Mouse (Mus musculus) cerebellum, adult 2 months (tissue): ENCODE measurements around the gene 1500009C09Rik. TPM values are rescaled to one million over a fixed set of nuclear protein-coding genes. Genes with fewer than 3 reads are reported as not detected.

Experiments used
- DNase-seq, 2 experiments: peaks; one replicate each; pipeline ENCODE4 v3.0.0; 2021
- H3K27ac ChIP-seq: fragments of 200-500 bp; 2 replicates; pipeline ENCODE4 v1.5.1; 2012; ENCODE audit warnings: low read length, control low read depth, inconsistent platforms; ENCODE audit not compliant: insufficient read depth
- H3K27me3 ChIP-seq: fragments of 200-500 bp; 2 replicates; pipeline ENCODE4 v1.6.1; 2012; ENCODE audit warnings: inconsistent platforms, mild to moderate bottlenecking, low read length, moderate library complexity; ENCODE audit not compliant: control insufficient read depth, insufficient read depth
- H3K4me1 ChIP-seq: fragments of 200-500 bp; 2 replicates; pipeline ENCODE4 v1.6.1; 2011; ENCODE audit warnings: low read length; ENCODE audit not compliant: control insufficient read depth, insufficient read depth
- H3K4me3 ChIP-seq: fragments of 200-500 bp; replicated peaks from 2 replicates; pipeline ENCODE3; 2011; ENCODE audit warnings: mild to moderate bottlenecking, low read depth, low read length, control low read depth; ENCODE audit not compliant: insufficient read depth
- CTCF ChIP-seq: fragments of 200-500 bp; IDR thresholded peaks from 2 replicates; pipeline ENCODE4 v1.5.1; 2011; ENCODE audit warnings: low read depth, mild to moderate bottlenecking, control low read depth, low read length, moderate library complexity, borderline replicate concordance; ENCODE audit not compliant: insufficient read depth
- POLR2A ChIP-seq: fragments of 200-500 bp; IDR thresholded peaks from 2 replicates; pipeline ENCODE4 v1.6.1; 2011; ENCODE audit warnings: low read length, control low read depth, borderline replicate concordance; ENCODE audit not compliant: insufficient read depth
- WGBS: fragments of 180-500 bp; shearing (Covaris S2); methylation state at CpG from one replicate; pipeline ENCODE4 v1.1.7; 2018; 5-methylcytosine and 5-hydroxymethylcytosine counted together
- polyA plus RNA-seq: library from polyadenylated mRNA; depleted of rRNA; stranded (reverse); fragments of >200 nt; gene quantifications from 2 replicates; pipeline ENCODE4 v1.2.3, GENCODE M21; 2012

The 1500009C09Rik gene
- polyA plus RNA-seq, 1 experiment = 218 TPM

DNA sequence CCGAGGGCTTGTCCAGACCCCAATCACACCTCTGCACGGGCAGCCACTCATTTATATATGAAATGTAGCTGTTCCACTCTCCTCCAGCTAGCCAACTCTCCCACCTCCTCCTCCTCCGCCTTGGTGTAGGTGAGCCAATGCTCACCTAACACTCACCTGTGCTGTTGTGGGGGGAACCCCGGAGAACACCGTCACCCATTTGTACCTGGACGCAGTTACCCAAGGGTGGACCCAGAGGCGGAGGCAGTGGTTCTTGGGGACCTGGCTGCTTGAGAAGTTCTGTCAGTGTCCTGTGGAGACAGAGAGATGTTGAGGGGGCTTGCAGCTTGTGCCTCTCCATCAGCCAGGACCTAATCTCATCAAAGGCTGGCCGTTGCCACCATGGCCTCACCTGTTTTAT lies 43.9 kb upstream of the 1500009C09Rik start:
- no peak overlapping the region for H3K27ac ChIP-seq
- WGBS = 76% methylated on average over 8 of the region's 8 CpGs
- DNase-seq = no peak
- H3K27me3 ChIP-seq = no peaks in the 10 kb centered on the region
- H3K4me3 ChIP-seq = no peak overlapping the region
- H3K4me1 ChIP-seq = peaks cover 63% of the 10 kb centered on the region
- TF ChIP-seq CTCF (no peak), POLR2A (no peak)

DNA sequence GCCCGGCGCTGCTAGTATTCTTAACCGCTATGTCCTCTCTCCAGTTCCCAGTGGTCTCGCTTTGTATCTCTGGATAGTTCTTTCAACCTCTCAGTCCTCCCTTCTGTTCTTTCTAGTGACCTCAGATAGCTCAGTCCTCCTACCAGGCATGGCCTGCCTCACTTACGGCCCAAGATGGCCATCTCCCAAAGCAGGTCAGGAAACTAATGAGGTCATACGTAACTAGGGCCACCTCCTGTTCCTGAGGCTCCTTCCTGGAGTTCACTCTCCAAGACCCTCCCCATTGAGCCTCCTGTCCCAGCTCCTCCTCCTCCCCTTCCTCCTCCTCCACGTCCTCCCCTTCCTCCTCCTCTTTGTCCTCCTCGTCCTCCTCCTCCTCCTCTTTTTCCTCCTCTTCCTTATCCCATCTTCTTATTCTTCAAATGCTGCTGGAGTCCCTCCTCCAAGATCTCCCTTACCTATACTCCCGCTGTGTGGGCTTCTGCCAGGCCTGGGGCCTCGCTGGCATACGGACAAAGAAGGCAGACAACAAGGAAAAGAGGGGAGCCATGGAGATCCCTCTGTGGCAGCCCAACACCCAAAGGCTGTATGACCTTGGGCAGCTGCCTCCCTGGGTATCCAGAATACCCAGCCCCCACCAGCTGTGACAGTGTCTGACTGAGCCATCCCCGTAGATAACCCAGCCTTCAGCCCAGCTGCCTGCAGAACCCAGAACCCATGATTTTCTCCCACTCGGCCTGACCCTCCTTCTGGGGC lies 42.7 kb upstream of the 1500009C09Rik start:
- H3K27ac ChIP-seq = peak overlapping the region; percentile 61
- no peaks in the 10 kb centered on the region for H3K27me3 ChIP-seq
- DNase-seq = peak; percentile 62
- WGBS = 43% methylated on average over 13 of the region's 13 CpGs
- H3K4me3 ChIP-seq = peak overlapping the region; percentile 92
- H3K4me1 ChIP-seq = peaks cover 51% of the 10 kb centered on the region
- TF ChIP-seq CTCF = no peak
- TF ChIP-seq POLR2A = no peak

DNA sequence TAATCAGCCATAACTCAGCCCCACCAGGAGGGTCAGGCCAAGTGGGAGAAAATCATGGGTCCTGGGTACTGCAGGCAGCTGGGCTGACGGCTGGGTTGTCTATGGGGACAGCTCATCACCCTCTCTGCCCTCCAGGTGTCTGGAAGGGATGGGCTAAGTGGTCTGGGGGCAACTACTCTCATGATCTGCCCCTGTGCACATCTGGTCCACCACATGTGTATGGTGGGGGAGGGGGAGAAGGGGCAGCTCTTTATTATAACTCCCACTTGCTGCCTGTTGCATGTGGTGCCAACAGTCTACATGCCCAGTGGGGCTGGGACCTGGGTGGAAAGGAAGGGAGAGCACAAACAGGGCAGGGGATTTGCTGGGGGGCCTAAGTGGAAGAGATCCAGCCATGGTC lies 41.4 kb upstream of the 1500009C09Rik start:
- 37% methylated on average over 1 of the region's 1 CpGs for WGBS
- peak in 1 of 2 experiments; percentile 41 for DNase-seq
- peak overlapping the region; percentile 92 for H3K4me3 ChIP-seq
- H3K4me1 ChIP-seq = peaks cover 51% of the 10 kb centered on the region
- no peak for TF ChIP-seq POLR2A
- TF ChIP-seq CTCF = no peak
- H3K27ac ChIP-seq = 0 out of 2 replicates have a peak overlapping the region, but pooled peaks have one; percentile 8
- no peaks in the 10 kb centered on the region for H3K27me3 ChIP-seq

DNA sequence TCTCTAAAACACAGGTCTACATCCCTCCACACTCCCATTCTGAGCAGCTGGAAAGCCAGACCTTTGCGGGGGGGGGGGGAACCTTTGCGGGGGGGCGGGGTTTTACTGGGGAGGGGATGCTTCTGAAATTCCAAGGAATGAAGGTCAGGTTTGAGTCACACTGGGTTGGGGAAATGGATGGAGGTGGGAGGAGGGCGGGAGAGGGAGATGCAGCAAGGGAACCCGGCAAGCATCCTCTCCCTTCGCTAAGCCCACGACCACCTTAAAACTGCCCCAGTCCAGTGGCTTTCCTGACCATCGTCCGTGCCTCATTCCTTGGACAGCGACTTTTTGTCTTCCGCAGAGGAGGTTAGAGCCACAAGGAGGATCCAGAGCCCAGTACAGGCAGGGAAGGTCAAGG lies 40.9 kb upstream of the 1500009C09Rik start:
- Histone ChIP-seq H3K27ac (peak overlapping the region; percentile 89), H3K4me3 (peak overlapping the region; percentile 92), H3K4me1 (peaks cover 51% of the 10 kb centered on the region), H3K27me3 (no peaks in the 10 kb centered on the region)
- TF ChIP-seq CTCF (no peak), POLR2A (no peak)
- WGBS = 4% methylated on average over 11 of the region's 11 CpGs
- no peak for DNase-seq

DNA sequence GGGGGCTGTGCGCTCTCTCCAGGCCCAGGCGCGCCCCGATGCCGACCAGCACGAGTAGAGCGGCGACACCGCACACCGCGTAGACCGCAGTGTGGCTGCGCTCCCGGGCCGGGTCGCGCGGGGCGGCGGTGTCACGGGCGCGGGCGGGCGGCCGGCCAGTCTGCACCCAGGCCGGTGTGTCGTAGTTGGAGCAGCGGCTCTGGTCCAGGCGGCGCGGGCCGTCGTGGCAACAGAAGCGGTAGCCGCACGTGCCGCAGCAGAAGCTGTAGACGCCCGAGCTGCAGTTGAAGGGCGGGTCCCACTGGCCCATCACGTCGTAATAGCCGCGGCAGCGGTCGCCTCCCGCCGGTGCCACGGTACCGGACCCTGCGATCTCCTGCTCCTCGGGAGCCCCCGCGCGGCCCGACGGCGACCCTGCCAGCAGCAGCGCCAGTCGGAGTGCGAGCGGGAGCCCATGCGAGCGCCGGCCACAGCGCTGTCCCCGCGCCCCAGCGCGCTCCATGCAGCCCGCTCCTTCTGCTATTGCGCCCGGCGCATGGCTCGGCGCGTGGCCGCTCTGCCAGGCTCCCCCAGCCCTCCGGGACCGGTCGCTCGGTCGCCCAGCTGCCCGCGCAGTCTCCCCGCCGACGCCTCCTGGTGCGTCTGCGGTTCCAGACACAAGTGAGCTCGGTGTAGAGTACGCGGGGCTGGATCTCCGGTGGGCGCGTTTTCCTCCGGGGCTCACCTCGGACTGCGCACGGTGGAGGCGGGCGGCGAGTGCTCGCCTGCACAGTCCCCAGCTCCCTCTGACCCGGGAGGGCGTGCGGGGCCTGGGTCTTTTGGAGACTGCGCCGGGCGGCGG lies 40.1 kb upstream of the 1500009C09Rik start:
- peak; percentile 70 to 77 for DNase-seq
- Histone ChIP-seq H3K4me1 (peaks cover 48% of the 10 kb centered on the region), H3K27me3 (no peaks in the 10 kb centered on the region), H3K4me3 (peak overlapping the region; percentile 92), H3K27ac (peak overlapping the region; percentile 89)
- peak; percentile 63 for TF ChIP-seq POLR2A
- no peak for TF ChIP-seq CTCF
- under 1% methylated on average over 105 of the region's 112 CpGs for WGBS

DNA sequence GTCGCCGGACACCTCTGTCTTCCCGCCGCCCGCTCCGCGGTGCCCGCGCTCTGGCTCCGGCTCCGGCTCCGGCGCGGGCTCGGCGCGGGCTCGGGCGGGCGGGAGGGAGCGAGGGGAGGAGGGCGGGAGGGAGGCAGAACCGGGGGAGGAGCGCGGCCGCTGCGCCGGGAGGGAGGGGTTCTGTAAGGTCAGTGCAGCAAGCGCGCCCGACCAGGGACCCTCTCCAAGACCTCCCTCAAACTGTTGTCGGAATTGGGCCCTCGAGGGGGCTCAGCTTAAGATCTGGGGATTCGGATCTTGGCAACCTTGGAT lies 39.5 kb upstream of the 1500009C09Rik start, which contains the start of gene Shisa8:
Gene Shisa8 (minus strand): TSS at position 64 of the 312 bp plus-strand sequence.
- no peaks in the 10 kb centered on the region for H3K27me3 ChIP-seq
- peaks cover 42% of the 10 kb centered on the region for H3K4me1 ChIP-seq
- WGBS = under 1% methylated on average over 25 of the region's 34 CpGs
- TF ChIP-seq CTCF = no peak
- no peak for TF ChIP-seq POLR2A
- H3K4me3 ChIP-seq = peak within 1 kb of the TSS; percentile 92
- H3K27ac ChIP-seq = peak within 1 kb of the TSS; percentile 89
- peak; percentile 73 to 76 for DNase-seq

DNA sequence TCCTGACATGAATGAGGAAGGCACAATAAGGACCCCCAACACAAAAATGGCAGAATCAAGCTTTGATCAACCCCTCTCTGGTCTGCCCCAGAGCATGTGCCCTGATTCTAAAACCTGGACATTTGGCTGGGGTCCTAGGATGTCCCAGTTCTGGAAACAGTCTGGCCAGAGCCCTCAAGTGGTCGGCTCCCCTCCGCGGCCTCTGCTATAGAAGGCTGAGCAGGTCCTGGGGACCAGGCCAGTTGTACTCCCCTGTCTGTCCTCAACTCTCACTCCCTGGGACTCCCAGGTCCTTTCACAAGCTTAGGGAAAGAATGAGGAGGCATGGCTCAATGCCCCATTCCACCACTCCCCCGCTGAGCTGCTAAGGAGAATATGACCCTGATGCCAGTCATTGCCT lies 39.0 kb upstream of the 1500009C09Rik start:
- peak in 1 of 2 experiments; percentile 49 for DNase-seq
- WGBS = 62% methylated on average over 4 of the region's 4 CpGs
- Histone ChIP-seq H3K27me3 (no peaks in the 10 kb centered on the region), H3K27ac (no peak overlapping the region), H3K4me1 (peaks cover 37% of the 10 kb centered on the region), H3K4me3 (peak overlapping the region; percentile 61)
- TF ChIP-seq POLR2A (no peak), CTCF (no peak)
